Mouse (Mus musculus) mouse trophoblast stem cell (cell line): ENCODE data around the gene Gm20388.
"Not testable (repeated sequence)": the region's sequence is repeated elsewhere in the genome, so short reads cannot be mapped to it uniquely, and the experiment has no call there.

ENCODE experiments used
- in situ Hi-C, 2 experiments: fragments of 300-500 bp; cut with MseI, MboI; formaldehyde crosslinking; loops; 2 replicates in 1 of 2; 3 replicates in 1 of 2; pipeline ENCODE4 v1.15.1; 2025

The Gm20388 gene

GRCm38 (mm10) chr8:123627410-123628147, 3716.9 kb downstream of the Gm20388 start:
- in situ Hi-C loops, result no loop called here

- in situ Hi-C loops, result no loop called here
Observed at GRCm38 (mm10) chr8:123628253-123628967, 3717.8 kb downstream of the Gm20388 start.

DNA sequence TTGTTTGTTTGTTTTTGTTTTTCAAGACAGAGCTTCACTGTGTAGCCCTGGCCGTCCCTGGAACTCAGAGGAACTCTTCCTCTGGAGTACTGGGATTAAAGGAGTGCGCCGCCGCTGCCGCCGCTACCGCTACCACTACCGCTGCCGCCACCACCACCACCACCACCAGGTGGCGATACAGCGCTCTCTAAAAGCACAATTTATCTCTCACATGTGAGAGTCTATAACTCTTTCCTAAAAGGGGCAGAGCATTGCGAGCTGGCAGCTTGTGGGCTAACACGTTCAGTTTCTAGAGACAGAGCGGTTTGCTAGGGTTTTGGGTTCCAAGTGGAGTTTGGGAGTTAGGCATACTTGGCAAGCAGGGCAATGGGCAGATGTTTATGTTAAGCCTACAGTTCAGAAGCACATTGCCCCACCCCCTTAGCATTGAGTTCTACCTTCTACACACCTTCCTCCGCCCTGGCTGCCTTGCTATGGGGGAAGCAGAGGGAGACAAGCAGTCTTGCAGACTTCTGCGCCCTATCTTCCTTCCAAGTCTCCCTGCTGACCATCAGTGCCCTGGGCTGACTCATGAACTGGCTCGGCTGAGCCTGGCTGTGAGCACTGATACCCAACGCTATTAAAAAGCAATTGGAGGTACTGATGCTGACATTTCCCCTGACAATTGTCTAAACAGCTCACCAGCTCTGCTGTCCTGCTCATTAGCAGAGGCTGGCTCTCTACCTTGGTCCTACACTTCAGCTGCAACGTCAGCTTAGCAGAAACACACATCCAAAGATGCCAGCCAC, 3718.5 kb downstream of the Gm20388 start:
- in situ Hi-C loops, result no loop called here

DNA sequence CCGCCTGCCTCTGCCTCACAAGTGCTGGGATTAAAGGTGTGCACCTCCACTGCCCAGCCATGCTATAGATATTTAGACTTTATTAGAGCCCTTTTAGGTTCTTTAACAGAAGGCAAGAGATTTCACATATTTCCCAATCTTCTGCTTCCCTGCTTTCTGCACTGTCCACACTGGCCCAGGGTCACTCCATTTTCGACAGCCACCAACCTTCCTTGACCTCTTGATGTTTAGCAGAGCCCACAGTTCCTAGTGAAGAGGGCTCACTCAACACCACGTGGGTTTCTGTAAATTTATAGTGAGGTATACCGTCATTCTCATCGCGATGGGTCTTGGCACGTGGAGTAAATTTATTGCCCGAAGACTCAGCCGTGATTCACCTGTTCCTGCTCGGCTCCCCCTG, 3719.4 kb downstream of the Gm20388 start:
- in situ Hi-C loops, result no loop called here

DNA sequence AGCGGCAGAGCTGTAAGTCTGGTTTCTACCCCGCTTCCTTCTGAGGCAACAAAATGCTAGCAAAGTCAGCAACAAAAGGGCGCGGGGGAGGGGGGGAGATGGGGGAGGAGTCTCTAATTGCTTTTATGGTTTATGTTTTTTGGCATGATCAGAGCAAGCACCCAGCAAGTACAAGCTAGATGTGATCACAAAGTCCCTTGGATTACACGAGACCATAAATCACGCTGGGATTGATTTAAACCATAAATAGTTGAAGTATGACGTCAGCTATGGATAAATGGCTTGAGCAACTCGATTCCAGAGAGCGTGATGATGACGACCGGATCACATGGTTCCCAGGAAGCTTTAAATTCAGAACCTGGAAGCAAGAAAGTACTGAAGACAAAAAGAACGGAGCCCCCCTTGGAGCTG, 3720.2 kb downstream of the Gm20388 start:
- in situ Hi-C loops, result no loop called here

- in situ Hi-C loops, result not testable (repeated sequence)
Observed at GRCm38 (mm10) chr8:123631746-123632145, 3721.1 kb downstream of the Gm20388 start.

- in situ Hi-C loops, result no loop called here
Observed at GRCm38 (mm10) chr8:123632257-123632656, 3721.6 kb downstream of the Gm20388 start.

DNA sequence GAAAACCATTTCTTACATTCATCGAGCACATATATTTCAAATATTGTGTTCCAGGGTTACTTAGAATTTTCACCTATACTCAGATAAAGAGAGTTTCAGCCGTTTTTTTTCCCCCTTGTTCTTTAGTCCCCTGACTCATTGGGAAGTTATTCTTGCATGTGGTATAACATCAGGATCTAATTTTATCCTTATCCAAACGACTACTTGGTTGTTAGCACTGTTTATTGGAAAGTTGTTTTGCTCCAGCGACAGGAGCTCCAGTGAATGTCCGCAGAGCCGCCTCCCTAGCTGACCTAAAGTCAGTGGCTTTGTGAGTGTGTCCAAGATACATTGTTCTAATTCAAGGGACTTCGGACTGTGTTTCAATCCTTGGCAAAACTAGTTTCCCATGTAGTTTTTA, 3723.2 kb downstream of the Gm20388 start:
- in situ Hi-C loops, result no loop called here

- in situ Hi-C loops, result no loop called here
Observed at GRCm38 (mm10) chr8:123634395-123635131, 3723.9 kb downstream of the Gm20388 start.

DNA sequence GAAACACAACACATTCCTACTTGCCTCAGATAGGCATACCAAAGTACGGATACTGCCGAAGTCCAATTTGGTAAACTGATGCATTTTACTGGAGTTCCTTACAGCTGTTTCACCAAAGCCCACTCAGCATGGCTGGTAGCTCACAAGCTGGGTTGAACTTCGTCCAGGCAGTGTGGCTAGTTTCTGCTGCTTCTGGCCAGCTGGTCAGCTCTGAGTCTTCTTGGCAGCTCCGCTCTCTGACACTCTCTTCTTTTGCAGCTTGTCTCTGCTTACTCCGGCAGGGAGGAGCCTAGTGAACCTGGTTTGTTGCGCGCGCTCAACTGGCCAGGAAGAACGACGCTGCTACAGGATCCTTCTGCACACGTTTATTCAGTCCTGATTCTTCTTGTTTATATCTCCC, 3725.0 kb downstream of the Gm20388 start:
- in situ Hi-C loops, result no loop called here

DNA sequence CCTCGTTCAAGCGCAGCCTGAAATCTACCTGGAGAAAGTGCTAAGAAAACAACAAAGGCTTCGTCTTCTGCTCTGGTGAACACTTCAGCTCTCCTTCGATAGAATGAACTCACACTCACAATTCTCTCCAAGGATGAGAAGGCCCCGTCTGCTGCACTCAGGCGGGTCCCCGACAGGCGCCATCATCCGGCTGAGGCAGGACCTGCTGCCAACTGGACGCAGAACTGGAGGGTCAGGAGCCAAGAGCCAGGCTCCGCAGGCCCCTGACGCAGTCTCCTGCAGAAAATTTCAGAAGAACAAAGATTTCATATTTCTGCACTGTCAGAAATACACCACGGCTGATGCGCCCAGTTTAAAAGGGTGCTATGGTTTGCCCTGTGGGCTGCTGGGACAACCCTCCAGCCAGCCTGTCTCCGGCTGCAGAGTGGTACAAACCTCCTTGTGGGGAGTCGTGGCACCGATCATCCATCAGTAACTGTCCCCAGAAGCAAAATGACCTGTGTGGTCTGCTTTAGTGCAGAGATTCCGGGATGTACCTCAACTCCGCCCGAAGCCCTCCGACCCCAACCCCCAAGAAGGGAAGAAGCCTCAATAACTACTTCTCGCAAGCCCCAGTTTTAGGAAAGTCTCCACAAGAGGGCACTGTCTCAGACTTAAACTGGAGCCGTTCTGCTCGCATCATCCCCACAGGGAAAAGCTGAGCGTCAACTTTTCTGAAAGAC, 3732.8 kb downstream of the Gm20388 start:
- in situ Hi-C loops, result no loop called here

DNA sequence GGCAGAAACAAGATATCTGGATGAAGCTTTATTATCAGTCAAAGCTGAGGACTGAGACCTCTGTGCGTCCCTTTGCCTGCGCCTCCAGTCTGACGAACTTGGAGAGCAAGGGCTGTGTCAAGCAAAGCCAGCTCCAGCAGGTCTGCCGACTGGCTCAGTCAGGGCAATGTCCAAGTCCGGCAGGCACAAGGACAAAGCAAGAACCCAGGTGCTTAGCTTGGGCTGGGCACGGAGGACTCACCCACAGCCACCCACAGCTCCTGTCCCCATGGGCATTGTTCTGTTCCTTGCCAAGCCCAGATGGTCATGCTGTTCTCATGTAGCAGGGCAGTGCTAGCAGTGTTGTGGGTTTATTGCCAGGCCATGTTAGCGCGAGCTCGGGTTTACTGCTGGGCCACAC, 3734.6 kb downstream of the Gm20388 start:
- in situ Hi-C loops, result no loop called here

- in situ Hi-C loops, result no loop called here
Observed at GRCm38 (mm10) chr8:123648245-123649170, 3737.9 kb downstream of the Gm20388 start.

DNA sequence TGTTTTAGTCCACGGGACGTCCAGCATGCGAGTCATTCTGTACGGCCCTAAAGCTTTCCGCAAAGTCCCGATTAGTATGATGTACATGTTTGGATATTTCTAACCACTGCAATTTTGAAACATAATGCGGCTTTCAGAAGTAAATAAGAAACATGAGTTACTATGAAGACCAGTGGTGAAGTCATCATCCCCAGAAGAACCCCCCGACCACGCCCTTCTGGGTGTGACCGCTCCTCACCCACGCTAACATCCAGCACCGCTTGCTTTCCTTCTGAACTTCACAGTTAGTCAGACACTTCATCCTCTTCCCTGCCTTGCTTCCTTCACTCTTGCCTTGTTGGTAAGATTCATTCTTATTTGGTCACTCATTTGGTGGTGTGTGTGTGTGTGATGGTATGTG, 3738.8 kb downstream of the Gm20388 start:
- in situ Hi-C loops, result no loop called here

- in situ Hi-C loops, result loop anchor here (5.0 kb wide), 1 partner anchor 121 kb away; no protein-coding TSS in a partner anchor
Observed at GRCm38 (mm10) chr8:123651390-123652098, 3740.9 kb downstream of the Gm20388 start.

DNA sequence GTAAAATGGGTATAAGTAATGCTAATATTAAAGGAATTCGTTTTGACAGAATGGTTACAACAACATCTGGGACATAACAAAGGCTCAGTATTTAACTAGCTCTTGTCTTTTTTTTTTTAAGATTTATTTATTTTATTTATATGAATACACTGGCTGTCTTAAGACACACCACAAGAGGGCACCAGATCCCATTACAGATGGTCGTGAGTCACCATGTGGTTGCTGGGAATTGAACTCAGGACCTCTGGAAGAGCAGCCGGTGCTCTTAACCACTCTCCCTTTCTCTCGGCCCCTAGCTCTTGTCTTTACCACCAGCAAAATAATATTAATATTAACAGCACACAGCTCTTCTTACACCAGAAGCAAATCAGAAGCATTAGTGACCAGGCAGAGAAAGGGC, 3742.0 kb downstream of the Gm20388 start:
- in situ Hi-C loops, result loop anchor here (5.0 kb wide), 1 partner anchor 120 kb away; no protein-coding TSS in a partner anchor

DNA sequence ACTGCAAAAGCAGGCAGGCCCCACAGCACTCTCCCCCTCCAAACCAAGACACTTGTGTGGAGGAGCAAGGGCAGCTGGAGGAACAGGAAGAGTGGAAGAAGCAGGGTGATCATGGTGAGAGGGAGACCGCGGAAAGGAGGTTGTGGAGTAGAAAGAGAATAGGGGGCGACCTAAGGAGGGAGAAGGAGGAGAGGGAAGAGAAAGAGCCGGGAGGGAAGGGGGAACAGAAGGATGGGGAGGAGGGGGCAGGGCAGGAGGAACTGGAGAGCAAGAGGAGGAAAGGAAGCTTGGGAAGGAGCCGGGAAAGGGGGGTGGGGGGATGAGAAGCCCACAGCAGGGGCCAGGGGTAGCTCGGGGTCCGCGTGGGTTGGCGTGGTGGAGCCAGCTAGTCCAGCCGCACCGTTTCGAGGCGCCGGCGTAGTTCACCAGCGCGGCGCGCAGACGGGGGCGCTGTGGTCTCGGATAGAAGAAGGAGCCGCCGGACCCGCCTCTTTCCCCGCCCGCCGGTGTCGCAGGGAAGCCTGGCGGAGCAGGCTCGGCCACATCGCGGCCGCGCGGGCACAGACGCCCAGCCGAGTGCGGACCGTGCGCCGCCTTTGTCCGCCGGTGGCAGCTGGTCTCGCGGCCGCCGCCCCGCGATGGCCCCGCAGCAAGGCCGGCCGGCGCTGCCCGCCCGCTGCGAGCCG, 3742.8 kb downstream of the Gm20388 start, which contains the start of gene Rhou:
Gene Rhou, plus strand, starts transcription at position 622 of the 686 bp plus-strand sequence.
- in situ Hi-C loops, result loop anchor here (5.0 kb wide), 1 partner anchor 119 kb away; no protein-coding TSS in a partner anchor

DNA sequence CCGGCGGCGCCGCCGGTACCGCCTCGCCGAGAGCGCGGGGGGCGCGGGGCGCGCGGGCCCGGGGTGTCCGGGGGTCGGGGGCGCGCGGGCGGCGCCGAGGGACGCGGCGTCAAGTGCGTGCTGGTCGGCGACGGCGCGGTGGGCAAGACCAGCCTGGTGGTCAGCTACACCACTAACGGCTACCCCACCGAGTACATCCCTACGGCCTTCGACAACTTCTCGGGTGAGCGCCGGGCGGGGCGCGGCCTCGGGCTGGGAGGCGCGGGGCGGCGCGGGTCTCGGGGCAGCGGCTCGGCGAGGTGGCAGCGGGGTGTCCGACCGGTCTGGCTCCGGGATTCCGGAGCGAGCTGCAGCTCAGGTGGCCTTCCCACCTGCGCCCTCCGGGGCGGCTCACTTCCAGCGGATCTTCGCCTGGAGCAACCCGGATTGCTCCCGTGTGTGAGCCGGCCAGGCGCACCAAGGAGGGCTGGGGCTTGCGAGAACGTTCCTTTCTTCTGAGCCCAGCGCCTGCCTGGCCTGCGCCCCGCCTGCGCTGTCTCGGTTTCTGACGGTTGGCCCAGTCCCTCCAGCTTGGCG, 3743.4 kb downstream of the Gm20388 start:
- in situ Hi-C loops, result loop anchor here (5.0 kb wide), 1 partner anchor 118 kb away; no protein-coding TSS in a partner anchor
